Mouse (Mus musculus) heart, postnatal 0 days (tissue): ENCODE data around the gene 1110008L16Rik.

Source experiments
- CTCF ChIP-seq: IDR thresholded peaks from 2 replicates; pipeline ENCODE4 v1.5.1; 2016; ENCODE audit warnings: antibody characterized with exemption, control low read depth, low read depth
- EP300 ChIP-seq: IDR thresholded peaks from 2 replicates; pipeline ENCODE4 v1.6.1; 2016; ENCODE audit warnings: antibody characterized with exemption, low read depth

- TF ChIP-seq CTCF, result no peak
- no peak for TF ChIP-seq EP300
Observed at GRCm38 (mm10) chr12:55415255-55415654, 115.9 kb downstream of the 1110008L16Rik start.
